In the genomic region with DNA sequence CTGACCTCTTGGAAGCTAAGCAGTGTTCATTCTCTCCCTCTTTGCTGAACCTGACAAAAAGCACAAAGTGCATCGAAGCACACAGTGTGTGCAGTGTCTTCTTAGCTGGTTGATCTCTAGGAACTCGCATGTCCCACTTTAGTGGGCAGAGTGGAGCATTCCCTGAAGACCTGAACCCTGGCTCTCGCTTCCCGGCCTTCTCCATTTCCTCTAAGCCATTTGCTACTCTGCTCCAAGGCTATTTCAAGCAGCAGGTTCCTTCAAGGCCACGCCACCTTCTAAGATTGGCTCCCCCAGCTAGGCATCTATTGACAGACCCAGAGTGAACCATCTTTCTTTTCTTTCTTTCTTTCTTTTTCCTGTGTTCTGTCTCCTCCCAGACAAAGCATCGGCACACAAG, we compare ENCODE assay signal across 25 mouse cellular contexts.
DNase-seq lines count a peak whose midpoint lies in the region; ATAC-seq and TF ChIP-seq lines count a peak whose summit lies in the region.
"Had no signal": no experiment of that assay in that cellular context is flagged by ENCODE, and none has a peak within 500 bp of the region (broad histone marks: within the 10 kb centered on the region; RNA-seq: fewer than 3 reads in every experiment).

No protein-coding gene starts in this region.

- peak; percentile 62 for DNase-seq in gastrocnemius, adult 2 months
- no peak for DNase-seq in gastrocnemius, postnatal 36 days
- DNase-seq in midbrain, embryonic 10.5 days (ENCODE audit: low spot score): no peak
- DNase-seq in midbrain, embryonic 11.5 days (ENCODE audit: low spot score, missing footprints): no peak
- peak; percentile 56 for DNase-seq in skeletal muscle tissue, adult 2 months (ENCODE audit: low read depth, low spot score)
- no peak for DNase-seq in adrenal gland, postnatal 14 days
- DNase-seq: adrenal gland, adult 2 months; adrenal gland, postnatal 25 days; cerebellum, adult 11-12 months; cerebellum, adult 8-10 months; cerebellum, postnatal 10 days; cerebellum, postnatal 36 days; embryo, embryonic 11 days; heart, adult 11 months; kidney, adult 11 months had no signal

- peaks cover 35% of the 10 kb centered on the region for H3K4me1 ChIP-seq in midbrain, embryonic 10.5 days
- H3K4me1 ChIP-seq in midbrain, embryonic 11.5 days (ENCODE audit: control insufficient read depth, insufficient read depth, low read length): no peaks in the 10 kb centered on the region
- H3K4me1 ChIP-seq: forebrain, embryonic 13.5 days; hindbrain, embryonic 13.5 days had no signal

- no peaks in the 10 kb centered on the region for H3K9me3 ChIP-seq in midbrain, embryonic 10.5 days (replicated peaks)
- no peaks in the 10 kb centered on the region for H3K9me3 ChIP-seq in midbrain, embryonic 11.5 days (ENCODE audit: control insufficient read depth, low read length)
- H3K9me3 ChIP-seq: embryonic facial prominence, embryonic 10.5 days; embryonic facial prominence, embryonic 13.5 days; forebrain, embryonic 13.5 days; hindbrain, embryonic 10.5 days; hindbrain, embryonic 13.5 days had no signal

- peak overlapping the region; percentile 84 for H3K27ac ChIP-seq in gastrocnemius, adult 2 months
- H3K27ac ChIP-seq in midbrain, embryonic 10.5 days (replicated peaks): peak overlapping the region; percentile 59
- H3K27ac ChIP-seq in midbrain, embryonic 11.5 days (ENCODE audit: low read depth, low read length): no peak overlapping the region
- H3K27ac ChIP-seq: embryonic facial prominence, embryonic 10.5 days; embryonic facial prominence, embryonic 13.5 days; forebrain, embryonic 13.5 days; hindbrain, embryonic 10.5 days; hindbrain, embryonic 13.5 days had no signal

- no peak overlapping the region for H3K4me2 ChIP-seq in midbrain, embryonic 11.5 days
- H3K4me2 ChIP-seq: embryonic facial prominence, embryonic 13.5 days; forebrain, embryonic 13.5 days; heart, embryonic 11.5 days; hindbrain, embryonic 13.5 days had no signal

- no peak overlapping the region for H3K4me3 ChIP-seq in gastrocnemius, adult 2 months
- no peak overlapping the region for H3K4me3 ChIP-seq in midbrain, embryonic 10.5 days
- no peak overlapping the region for H3K4me3 ChIP-seq in midbrain, embryonic 11.5 days (ENCODE audit: low read depth, low read length)
- H3K4me3 ChIP-seq: embryonic facial prominence, embryonic 10.5 days; embryonic facial prominence, embryonic 13.5 days; erythroblast, embryonic 14.5 days; forebrain, embryonic 13.5 days; hindbrain, embryonic 10.5 days; hindbrain, embryonic 13.5 days had no signal

- no peak for ATAC-seq in midbrain, embryonic 11.5 days (ENCODE audit: low FRiP score)
- ATAC-seq: CD4-positive, CD25-positive, alpha-beta regulatory T cell, adult 4 months; forebrain, embryonic 13.5 days; forebrain, embryonic 16.5 days; hindbrain, embryonic 16.5 days had no signal

- 88% methylated on average over 6 of the region's 6 CpGs for WGBS in midbrain, embryonic 10.5 days
- 92% methylated on average over 6 of the region's 6 CpGs for WGBS in midbrain, embryonic 11.5 days

- no peak for TF ChIP-seq CTCF in gastrocnemius, adult 2 months (IDR thresholded peaks at IDR 0.05)

- no peaks in the 10 kb centered on the region for H3K27me3 ChIP-seq in midbrain, embryonic 10.5 days (ENCODE audit: low read depth, poor library complexity, severe bottlenecking)
- H3K27me3 ChIP-seq in midbrain, embryonic 11.5 days (ENCODE audit: control insufficient read depth, insufficient read depth, low read length): no peaks in the 10 kb centered on the region
- H3K27me3 ChIP-seq: embryonic facial prominence, embryonic 13.5 days; forebrain, embryonic 13.5 days; hindbrain, embryonic 13.5 days had no signal

- no peaks in the 10 kb centered on the region for H3K36me3 ChIP-seq in midbrain, embryonic 10.5 days
- H3K36me3 ChIP-seq in midbrain, embryonic 11.5 days (ENCODE audit: control insufficient read depth, insufficient read depth, low read length): no peaks in the 10 kb centered on the region
- H3K36me3 ChIP-seq: embryonic facial prominence, embryonic 10.5 days; embryonic facial prominence, embryonic 13.5 days; hindbrain, embryonic 10.5 days; hindbrain, embryonic 13.5 days had no signal

- intact Hi-C loops in gastrocnemius, adult 2 months (cut with DNase I): no loop called here
- intact Hi-C loops in gastrocnemius, postnatal 36 days (cut with DNase I): no loop called here

- no peak overlapping the region for H3K9ac ChIP-seq in midbrain, embryonic 11.5 days (ENCODE audit: low read length)
- H3K9ac ChIP-seq: embryonic facial prominence, embryonic 13.5 days; forebrain, embryonic 13.5 days; hindbrain, embryonic 13.5 days had no signal

Comparison
In these comparisons a context has a peak if more than half of its experiments do, and no peak if none do; other contexts are left out.
1. DNase-seq: peak in gastrocnemius, adult 2 months (single experiment) and skeletal muscle tissue, adult 2 months (single experiment); none in gastrocnemius, postnatal 36 days (0 of 2), midbrain, embryonic 10.5 days (single experiment), midbrain, embryonic 11.5 days (single experiment) and adrenal gland, postnatal 14 days (single experiment).